Mouse (Mus musculus) central nervous system, embryonic 18 days (tissue): ENCODE results near the gene Ctns. TPM values are rescaled to one million over a fixed set of nuclear protein-coding genes. Genes with fewer than 3 reads are reported as not detected.

Source experiments
- polyA plus RNA-seq: library from polyadenylated mRNA; depleted of rRNA; stranded (reverse); fragments of >200 nt; gene quantifications from 2 replicates; pipeline ENCODE4 v1.2.3, GENCODE M21; 2012; rRNA removed

The Ctns gene
- polyA plus RNA-seq: 21.3 and 21.5 TPM in 2 replicates

GRCm38 (mm10) chr11:73198603-73199229 lies at the start of gene Ctns:
TSS of gene Ctns (minus strand) at chr11:73199042.

GRCm38 (mm10) chr11:73233992-73234391 lies 35.1 kb upstream of the Ctns start, which contains the start of gene Trpv1:
TSS of gene Trpv1 (plus strand) at chr11:73234292.

GRCm38 (mm10) chr11:73199230-73199712 lies 429 bp upstream of the Ctns start, which contains the start of gene Shpk:
TSS of gene Shpk (plus strand) at chr11:73199460.

GRCm38 (mm10) chr11:73176608-73177508 lies 22.0 kb downstream of the Ctns start, which contains the start of the genes Emc6 and Tax1bp3:
TSS of gene Emc6 (minus strand) at chr11:73177037.
TSS of gene Tax1bp3 (plus strand) at chr11:73177083.

GRCm38 (mm10) chr11:73159957-73160810 lies 38.7 kb downstream of the Ctns start, which contains the start of gene P2rx5:
TSS of gene P2rx5 (plus strand) at chr11:73160421.

GRCm38 (mm10) chr11:73137591-73138501 lies 61.0 kb downstream of the Ctns start, which contains the start of gene Haspin:
TSS of gene Haspin (minus strand) at chr11:73138294.

Other genes with a start within 250 kb of the Ctns start
- gene Atp2a3, start 237.9 kb downstream of the Ctns start, polyA plus RNA-seq: 1.3 and 1.7 TPM in 2 replicates
- gene P2rx1, start 199.9 kb downstream of the Ctns start, polyA plus RNA-seq: 0.24 and 0.25 TPM in 2 replicates
- gene Camkk1, start 180.0 kb downstream of the Ctns start, polyA plus RNA-seq: 28.6 and 30.8 TPM in 2 replicates
- gene Ncbp3, start 151.3 kb downstream of the Ctns start, polyA plus RNA-seq: 5.4 and 5.5 TPM in 2 replicates
- gene Itgae, start 108.5 kb downstream of the Ctns start, polyA plus RNA-seq: 0.12 and 0.14 TPM in 2 replicates
- gene Haspin, start 60.7 kb downstream of the Ctns start, polyA plus RNA-seq: 0.95 and 1.3 TPM in 2 replicates
- gene P2rx5, start 38.6 kb downstream of the Ctns start, polyA plus RNA-seq: 0.75 and 1.1 TPM in 2 replicates
- gene Emc6, start 22.0 kb downstream of the Ctns start, polyA plus RNA-seq: 91.8 and 93.2 TPM in 2 replicates
- 80.0 and 80.1 TPM in 2 replicates for gene Tax1bp3, start 22.0 kb downstream of the Ctns start, polyA plus RNA-seq
- 2.0 and 2.4 TPM in 2 replicates for gene Shpk, start 418 bp upstream of the Ctns start, polyA plus RNA-seq
- 0.19 and 0.64 TPM in 2 replicates for gene Trpv1, start 35.2 kb upstream of the Ctns start, polyA plus RNA-seq
- gene Trpv3, start 68.3 kb upstream of the Ctns start, polyA plus RNA-seq: 0.30 and 0.37 TPM in 2 replicates
- gene Aspa, start 130.6 kb upstream of the Ctns start, polyA plus RNA-seq: 2.5 and 2.6 TPM in 2 replicates
- not detected in 2 replicates for gene Gm49340, start 130.7 kb upstream of the Ctns start, polyA plus RNA-seq
- 0.05 TPM in 1 of 2 replicates, not detected in the other for gene Spata22, start 130.7 kb upstream of the Ctns start, polyA plus RNA-seq
- not detected in 2 replicates for gene Olfr20, start 151.7 kb upstream of the Ctns start, polyA plus RNA-seq
- not detected in 2 replicates for gene Olfr376, start 172.2 kb upstream of the Ctns start, polyA plus RNA-seq
- not detected in 2 replicates for gene Olfr1, start 200.6 kb upstream of the Ctns start, polyA plus RNA-seq
- not detected in 2 replicates for gene Olfr378, start 229.4 kb upstream of the Ctns start, polyA plus RNA-seq